Mouse (Mus musculus) G1E (cell line): ENCODE data around the gene Acox3.

Experiments used
- CTCF ChIP-seq: IDR thresholded peaks from 2 replicates; pipeline ENCODE4 v1.5.1; 2012; ENCODE audit warnings: low read depth, low read length, inconsistent platforms, mixed read lengths
- GATA1 ChIP-seq: IDR thresholded peaks from 2 replicates; pipeline ENCODE4 v1.6.1; 2012; ENCODE audit warnings: borderline replicate concordance, low read length, inconsistent platforms, mixed read lengths
- POLR2AphosphoS5 ChIP-seq: IDR thresholded peaks from 2 replicates; pipeline ENCODE4 v1.6.1; 2012; ENCODE audit warnings: low read depth, low read length, inconsistent platforms; ENCODE audit not compliant: insufficient replicate concordance

DNA sequence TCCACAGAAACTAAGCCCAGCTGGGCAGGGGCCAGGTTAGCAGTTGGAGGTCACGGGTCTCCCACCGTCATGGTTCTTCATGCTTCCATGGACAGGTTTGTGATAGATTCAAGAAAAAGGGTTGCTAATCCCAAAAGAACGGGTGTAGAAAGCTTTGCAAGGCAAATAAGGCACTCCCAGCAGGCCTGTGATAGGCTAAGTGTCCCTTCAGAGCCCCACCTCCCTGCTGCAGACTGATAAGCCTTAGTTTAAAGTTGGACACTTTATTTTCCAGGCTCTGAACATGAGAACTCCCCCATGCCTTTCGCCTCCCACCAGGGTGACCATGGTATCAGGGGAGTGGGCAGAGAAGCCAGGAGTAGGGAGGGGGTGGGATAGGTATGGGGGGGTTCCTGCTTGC, 61.2 kb downstream of the Acox3 start:
- TF ChIP-seq CTCF (no peak), GATA1 (no peak), POLR2AphosphoS5 (no peak)
